Mouse (Mus musculus) lung, embryonic 14.5 days (tissue): ENCODE measurements around the gene Mta2. TPM values are rescaled to one million over a fixed set of nuclear protein-coding genes. Genes with fewer than 3 reads are reported as not detected.

Experiments
- ATAC-seq: fragments of 200-750 bp; cut with Nextera tagmentation; 2 replicates; pipeline ENCODE4 v1.8.0; 2017; ENCODE audit warnings: mild to moderate bottlenecking, moderate TSS enrichment, moderate library complexity; ENCODE audit not compliant: insufficient read depth
- DNase-seq: peaks from one replicate; pipeline ENCODE4 v3.0.0-alpha.2; 2015
- H3K27ac ChIP-seq: fragments of 300-500 bp; sonication (generic); 2 replicates; pipeline ENCODE4 v1.5.1; 2014; ENCODE audit warnings: low read depth, mild to moderate bottlenecking, moderate library complexity
- H3K27me3 ChIP-seq: fragments of 300-500 bp; sonication (generic); 2 replicates; pipeline ENCODE4 v1.6.1; 2014; ENCODE audit warnings: low read length, control low read depth; ENCODE audit not compliant: insufficient read depth
- H3K36me3 ChIP-seq: fragments of 300-500 bp; sonication (generic); 2 replicates; pipeline ENCODE4 v1.6.1; 2014; ENCODE audit warnings: control low read depth; ENCODE audit not compliant: insufficient read depth
- H3K4me1 ChIP-seq: fragments of 300-500 bp; sonication (generic); 2 replicates; pipeline ENCODE4 v1.6.1; 2014; ENCODE audit warnings: antibody characterized with exemption, control low read depth; ENCODE audit not compliant: insufficient read depth
- H3K4me2 ChIP-seq: fragments of 300-500 bp; sonication (generic); 2 replicates; pipeline ENCODE4 v1.6.1; 2014; ENCODE audit warnings: mild to moderate bottlenecking
- H3K4me3 ChIP-seq: fragments of 300-500 bp; sonication (generic); 2 replicates; pipeline ENCODE4 v1.5.1; 2014; ENCODE audit warnings: low read depth, low read length
- H3K9ac ChIP-seq: fragments of 300-500 bp; sonication (generic); 2 replicates; pipeline ENCODE4 v1.6.1; 2014
- H3K9me3 ChIP-seq: fragments of 300-500 bp; sonication (generic); 2 replicates; pipeline ENCODE4 v1.6.1; 2016; ENCODE audit warnings: low read depth, low read length, control low read depth
- CTCF ChIP-seq: IDR thresholded peaks from 2 replicates; pipeline ENCODE4 v1.5.1; 2016; ENCODE audit warnings: antibody characterized with exemption, low read depth
- WGBS: fragments of 180-500 bp; shearing (Covaris S2); extraction: QIAGEN DNeasy Blood & Tissue Kit; methylation state at CpG from one replicate; pipeline ENCODE4 v1.1.7; 2014; 5-methylcytosine and 5-hydroxymethylcytosine counted together
- polyA plus RNA-seq: library from polyadenylated mRNA; unstranded; fragments of >200 nt; fragmentation: Nextera tagmentation; extraction: Ambion mirVana; gene quantifications from 2 replicates; pipeline ENCODE4 v1.2.1, GENCODE M21; 2014

The Mta2 gene
- polyA plus RNA-seq, 1 experiment from 2014 or later = 52.1 TPM

- Histone ChIP-seq H3K36me3 (peaks cover 53% of the 10 kb centered on the region), H3K9me3 (no peaks in the 10 kb centered on the region), H3K4me2 (no peak overlapping the region), H3K9ac (no peak overlapping the region), H3K4me3 (no peak overlapping the region), H3K4me1 (peaks cover 24% of the 10 kb centered on the region), H3K27me3 (no peaks in the 10 kb centered on the region), H3K27ac (no peak overlapping the region)
- no peak for ATAC-seq
- DNase-seq = no peak
- TF ChIP-seq CTCF = no peak
- 46% methylated on average over 5 of the region's 5 CpGs for WGBS
Measured at GRCm38 (mm10) chr19:8980771-8981170, 39.1 kb downstream of the Mta2 start.

GRCm38 (mm10) chr19:8981450-8982168, 39.9 kb downstream of the Mta2 start:
- Histone ChIP-seq H3K9ac (no peak overlapping the region), H3K9me3 (no peaks in the 10 kb centered on the region), H3K4me3 (no peak overlapping the region), H3K27me3 (no peaks in the 10 kb centered on the region), H3K4me2 (no peak overlapping the region), H3K36me3 (peaks cover 45% of the 10 kb centered on the region), H3K4me1 (peaks cover 26% of the 10 kb centered on the region), H3K27ac (no peak overlapping the region; the same call in 1 of the 2 replicates)
- DNase-seq (peak; percentile 55), ATAC-seq (peak; percentile 15; the same call in 1 of the 2 replicates)
- 55% methylated on average over 2 of the region's 2 CpGs for WGBS
- no peak for TF ChIP-seq CTCF

GRCm38 (mm10) chr19:8982303-8983149, 40.9 kb downstream of the Mta2 start:
- 53% methylated on average over 5 of the region's 5 CpGs for WGBS
- H3K36me3 ChIP-seq = peaks cover 36% of the 10 kb centered on the region
- H3K4me2 ChIP-seq = no peak overlapping the region
- no peaks in the 10 kb centered on the region for H3K27me3 ChIP-seq
- peaks cover 26% of the 10 kb centered on the region for H3K4me1 ChIP-seq
- DNase-seq (peak; percentile 54), ATAC-seq (no peak)
- TF ChIP-seq CTCF = no peak
- H3K27ac ChIP-seq = peak overlapping the region; percentile 54; the same call in 1 of the 2 replicates
- H3K4me3 ChIP-seq = no peak overlapping the region
- H3K9ac ChIP-seq = no peak overlapping the region
- no peaks in the 10 kb centered on the region for H3K9me3 ChIP-seq

GRCm38 (mm10) chr19:8983150-8983650, 41.5 kb downstream of the Mta2 start:
- Histone ChIP-seq H3K27ac (peak overlapping the region; percentile 2; the same call in 1 of the 2 replicates), H3K4me3 (no peak overlapping the region), H3K4me2 (no peak overlapping the region), H3K4me1 (peaks cover 26% of the 10 kb centered on the region), H3K9me3 (no peaks in the 10 kb centered on the region), H3K27me3 (no peaks in the 10 kb centered on the region; the same call in 1 of the 2 replicates), H3K36me3 (peaks cover 29% of the 10 kb centered on the region), H3K9ac (no peak overlapping the region)
- TF ChIP-seq CTCF = no peak
- WGBS = 16% methylated on average over 4 of the region's 4 CpGs
- DNase-seq = peak; percentile 35
- no peak for ATAC-seq

- Histone ChIP-seq H3K27me3 (no peaks in the 10 kb centered on the region; the same call in 1 of the 2 replicates), H3K9me3 (no peaks in the 10 kb centered on the region), H3K36me3 (peaks cover 17% of the 10 kb centered on the region), H3K4me2 (no peak overlapping the region; the same call in 1 of the 2 replicates), H3K4me1 (peaks cover 32% of the 10 kb centered on the region), H3K9ac (no peak overlapping the region), H3K4me3 (no peak overlapping the region), H3K27ac (peak overlapping the region; percentile 42; the same call in 1 of the 2 replicates)
- 13% methylated on average over 7 of the region's 7 CpGs for WGBS
- no peak for TF ChIP-seq CTCF
- DNase-seq (peak; percentile 87), ATAC-seq (no peak)
Measured at GRCm38 (mm10) chr19:8984255-8984868, 42.7 kb downstream of the Mta2 start.

GRCm38 (mm10) chr19:8985891-8986290, 44.2 kb downstream of the Mta2 start:
- whole genome bisulfite sequencing = 53% methylated on average over 5 of the region's 5 CpGs
- H3K27me3 ChIP-seq = no peaks in the 10 kb centered on the region; the same call in 1 of the 2 replicates
- H3K36me3 ChIP-seq = peaks cover 2% of the 10 kb centered on the region; the same call in 1 of the 2 replicates
- peaks cover 32% of the 10 kb centered on the region for H3K4me1 ChIP-seq
- H3K4me3 ChIP-seq = no peak overlapping the region
- no peaks in the 10 kb centered on the region for H3K9me3 ChIP-seq
- ATAC-seq (no peak), DNase-seq (peak; percentile 33)
- no peak for TF ChIP-seq CTCF
- H3K27ac ChIP-seq = no peak overlapping the region
- H3K4me2 ChIP-seq = no peak overlapping the region
- no peak overlapping the region for H3K9ac ChIP-seq
